Mouse (Mus musculus): Measurements from ENCODE around the gene Lrrc34. TPM values are rescaled to one million over a fixed set of nuclear protein-coding genes. Genes with fewer than 3 reads are reported as not detected.

The Lrrc34 gene
- polyA plus RNA-seq (2012; rRNA removed): 54.7 and 66.2 TPM in 2 replicates

DNA sequence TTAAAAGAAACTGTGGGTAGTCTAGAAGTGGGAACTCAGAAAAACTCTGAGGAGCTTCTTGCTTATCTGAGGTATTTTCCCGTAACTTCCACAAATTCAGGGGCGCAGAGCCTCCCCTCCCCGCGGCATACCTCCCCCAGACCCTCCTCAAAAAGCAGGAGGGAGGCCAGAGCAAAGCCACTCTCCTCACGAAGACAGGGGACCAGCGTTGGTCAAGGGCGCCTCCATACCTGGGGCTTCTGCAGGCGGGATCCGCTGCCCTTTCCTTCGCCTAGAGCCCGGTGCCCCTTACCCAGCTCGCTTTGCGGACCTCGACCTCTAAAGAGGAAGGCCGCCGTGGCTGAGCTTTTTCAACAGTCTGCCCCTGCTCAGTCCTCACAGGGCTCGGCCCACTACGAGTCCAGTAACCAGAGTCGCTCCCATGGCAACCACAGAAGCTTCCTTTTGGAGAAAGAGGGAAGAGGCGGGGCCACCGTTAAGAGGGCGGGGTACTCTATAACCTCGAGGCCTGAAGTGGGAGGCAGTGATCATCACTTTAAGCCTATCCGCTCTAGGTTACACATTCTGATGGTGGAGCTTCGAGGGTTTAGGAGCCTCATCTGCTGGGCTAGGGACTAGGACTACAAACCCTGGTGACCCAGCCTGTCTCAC, at the start of gene Lrrc34:
Gene Lrrc34 (minus strand): TSS at position 430 of the 651 bp plus-strand sequence.
- Histone ChIP-seq H3K36me3 (ENCODE audit: control insufficient read depth, insufficient read depth, low read length) (0 out of 2 replicates have a peak, but pooled peaks cover 3% of the 10 kb centered on the region), H3K27me3 (ENCODE audit: control insufficient read depth, insufficient read depth, low read length) (no peaks in the 10 kb centered on the region), H3K4me1 (ENCODE audit: control insufficient read depth, insufficient read depth, low read length) (peaks cover 11% of the 10 kb centered on the region), H3K27ac (ENCODE audit: control insufficient read depth, insufficient read depth, low read depth, low read length) (peak within 1 kb of the TSS; percentile 81), H3K4me3 (ENCODE audit: control insufficient read depth, low read depth, low read length) (peak within 1 kb of the TSS; percentile 94)
- TF ChIP-seq POLR2A (IDR thresholded peaks at IDR 0.05; ENCODE audit: control insufficient read depth, low read depth, low read length) (peak; percentile 82), CTCF (IDR thresholded peaks at IDR 0.05; ENCODE audit: control insufficient read depth, insufficient read depth, insufficient replicate concordance, low read depth, low read length) (no peak)

DNA sequence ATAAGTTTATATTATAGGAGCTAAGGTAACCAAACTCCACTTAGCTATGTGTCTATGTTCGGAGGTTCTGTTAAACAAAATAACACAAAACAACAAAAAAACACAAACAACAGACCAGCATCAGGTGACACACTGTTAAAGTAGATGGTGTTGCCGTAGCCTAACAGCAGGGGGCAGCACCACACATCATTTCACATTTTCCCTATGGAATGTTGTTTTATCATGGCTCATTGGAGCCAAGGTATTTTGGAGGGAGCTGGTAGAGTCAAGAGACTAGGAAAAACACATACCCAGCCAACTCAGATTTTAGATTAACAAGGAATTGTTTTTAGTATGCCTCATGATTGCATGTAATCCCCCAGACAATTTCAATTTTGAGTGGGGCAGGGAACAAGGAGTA, 48.7 kb upstream of the Lrrc34 start:
- Histone ChIP-seq H3K27ac (ENCODE audit: control insufficient read depth, insufficient read depth, low read depth, low read length) (no peak overlapping the region), H3K4me3 (ENCODE audit: control insufficient read depth, low read depth, low read length) (no peak overlapping the region), H3K36me3 (ENCODE audit: control insufficient read depth, insufficient read depth, low read length) (no peaks in the 10 kb centered on the region), H3K27me3 (ENCODE audit: control insufficient read depth, insufficient read depth, low read length) (no peaks in the 10 kb centered on the region), H3K4me1 (ENCODE audit: control insufficient read depth, insufficient read depth, low read length) (no peaks in the 10 kb centered on the region)
- TF ChIP-seq CTCF (IDR thresholded peaks at IDR 0.05; ENCODE audit: control insufficient read depth, insufficient read depth, insufficient replicate concordance, low read depth, low read length): peak; percentile 29; the same call in 1 of the 2 replicates
- TF ChIP-seq POLR2A (IDR thresholded peaks at IDR 0.05; ENCODE audit: control insufficient read depth, low read depth, low read length): no peak

DNA sequence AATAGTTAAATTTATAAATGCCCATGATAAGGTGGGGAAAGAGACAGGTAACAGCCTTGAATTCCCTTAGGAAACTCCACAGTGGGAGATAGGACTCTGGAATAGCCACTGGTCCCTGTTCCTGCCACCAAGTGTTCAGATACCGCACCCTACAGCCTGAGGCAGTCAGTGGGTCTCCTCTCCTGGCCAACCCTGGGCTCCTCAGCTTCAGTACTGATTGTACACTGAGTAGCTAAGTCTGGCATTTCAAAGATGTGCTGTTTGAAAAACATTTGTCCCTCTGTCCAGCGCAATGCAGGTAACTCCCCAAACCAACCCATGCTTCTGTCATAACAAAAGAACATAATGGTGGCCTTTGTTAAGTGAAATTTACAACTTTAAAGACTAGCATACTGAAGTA, 48.0 kb upstream of the Lrrc34 start:
- no peak overlapping the region for H3K27ac ChIP-seq (ENCODE audit: control insufficient read depth, insufficient read depth, low read depth, low read length)
- TF ChIP-seq POLR2A (IDR thresholded peaks at IDR 0.05; ENCODE audit: control insufficient read depth, low read depth, low read length): no peak
- TF ChIP-seq CTCF (IDR thresholded peaks at IDR 0.05; ENCODE audit: control insufficient read depth, insufficient read depth, insufficient replicate concordance, low read depth, low read length): no peak
- no peaks in the 10 kb centered on the region for H3K27me3 ChIP-seq (ENCODE audit: control insufficient read depth, insufficient read depth, low read length)
- H3K36me3 ChIP-seq (ENCODE audit: control insufficient read depth, insufficient read depth, low read length): no peaks in the 10 kb centered on the region
- no peaks in the 10 kb centered on the region for H3K4me1 ChIP-seq (ENCODE audit: control insufficient read depth, insufficient read depth, low read length)
- no peak overlapping the region for H3K4me3 ChIP-seq (ENCODE audit: control insufficient read depth, low read depth, low read length)

DNA sequence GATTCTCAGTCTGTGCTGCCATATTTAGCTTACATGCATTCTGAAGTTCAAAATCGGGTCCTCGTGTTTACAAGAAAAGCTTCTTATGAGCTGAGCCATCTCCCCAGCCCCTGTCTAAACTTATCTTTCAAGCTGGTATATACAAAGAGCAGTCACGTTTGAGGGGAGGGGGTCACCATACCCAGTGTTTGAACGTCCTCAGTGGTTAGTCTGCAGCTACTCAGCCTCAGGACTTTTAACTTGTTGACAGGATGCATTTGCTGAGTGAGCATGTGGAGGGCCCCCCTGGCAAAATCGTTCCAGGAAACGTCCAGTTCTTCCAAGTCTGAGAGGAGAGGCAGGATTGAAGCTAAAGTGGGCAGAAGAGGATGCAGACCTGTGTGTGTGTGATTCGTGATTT, 43.3 kb upstream of the Lrrc34 start:
- H3K27ac ChIP-seq (ENCODE audit: control insufficient read depth, insufficient read depth, low read depth, low read length): no peak overlapping the region
- no peak for TF ChIP-seq CTCF (IDR thresholded peaks at IDR 0.05; ENCODE audit: control insufficient read depth, insufficient read depth, insufficient replicate concordance, low read depth, low read length)
- TF ChIP-seq POLR2A (IDR thresholded peaks at IDR 0.05; ENCODE audit: control insufficient read depth, low read depth, low read length): no peak
- H3K4me3 ChIP-seq (ENCODE audit: control insufficient read depth, low read depth, low read length): no peak overlapping the region
- no peaks in the 10 kb centered on the region for H3K4me1 ChIP-seq (ENCODE audit: control insufficient read depth, insufficient read depth, low read length)
- H3K27me3 ChIP-seq (ENCODE audit: control insufficient read depth, insufficient read depth, low read length): no peaks in the 10 kb centered on the region
- H3K36me3 ChIP-seq (ENCODE audit: control insufficient read depth, insufficient read depth, low read length): no peaks in the 10 kb centered on the region

DNA sequence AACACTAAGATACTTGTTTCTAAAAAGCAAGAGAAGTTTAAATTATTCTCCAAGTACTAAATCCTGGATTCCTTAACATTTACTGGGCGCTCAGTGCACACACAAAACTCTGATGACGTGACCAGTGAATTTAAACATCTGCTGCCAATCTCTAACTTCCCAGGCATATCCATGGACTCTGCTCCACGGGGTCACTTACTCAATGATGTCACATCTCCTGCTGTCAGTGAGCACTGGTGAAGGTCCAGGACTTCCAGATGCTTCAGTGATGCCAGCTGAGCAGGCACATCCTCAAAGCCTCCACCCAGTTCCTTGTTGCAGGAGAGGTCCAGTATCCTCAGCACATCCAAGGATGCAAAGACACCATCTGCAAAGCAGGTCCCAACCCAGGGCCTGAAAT, 39.5 kb upstream of the Lrrc34 start:
- Histone ChIP-seq H3K4me3 (ENCODE audit: control insufficient read depth, low read depth, low read length) (no peak overlapping the region), H3K27me3 (ENCODE audit: control insufficient read depth, insufficient read depth, low read length) (no peaks in the 10 kb centered on the region), H3K36me3 (ENCODE audit: control insufficient read depth, insufficient read depth, low read length) (no peaks in the 10 kb centered on the region)

DNA sequence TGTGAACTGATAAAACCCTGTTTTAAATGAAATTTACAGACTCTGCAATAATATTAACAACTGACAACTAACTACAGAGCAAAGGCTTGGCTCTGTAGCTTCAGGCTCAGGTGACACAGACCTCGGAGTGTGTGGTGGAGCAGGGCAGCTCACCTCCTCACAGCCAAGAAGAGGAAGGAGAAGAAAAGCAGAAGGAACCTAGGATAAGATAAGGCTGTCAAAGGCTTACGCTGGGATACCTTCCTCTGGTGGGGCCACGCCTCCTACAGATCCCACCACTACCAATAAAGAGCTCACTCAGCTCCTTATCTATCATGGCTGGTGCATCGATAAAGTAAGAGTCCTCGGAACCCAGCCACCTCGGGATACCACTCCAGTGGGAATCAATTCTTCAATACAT, 35.5 kb upstream of the Lrrc34 start:
- Histone ChIP-seq H3K36me3 (ENCODE audit: control insufficient read depth, insufficient read depth, low read length) (no peaks in the 10 kb centered on the region), H3K27me3 (ENCODE audit: control insufficient read depth, insufficient read depth, low read length) (no peaks in the 10 kb centered on the region), H3K27ac (ENCODE audit: control insufficient read depth, insufficient read depth, low read depth, low read length) (no peak overlapping the region), H3K4me1 (ENCODE audit: control insufficient read depth, insufficient read depth, low read length) (no peaks in the 10 kb centered on the region), H3K4me3 (ENCODE audit: control insufficient read depth, low read depth, low read length) (no peak overlapping the region)
- TF ChIP-seq CTCF (IDR thresholded peaks at IDR 0.05; ENCODE audit: control insufficient read depth, insufficient read depth, insufficient replicate concordance, low read depth, low read length) (no peak), POLR2A (IDR thresholded peaks at IDR 0.05; ENCODE audit: control insufficient read depth, low read depth, low read length) (no peak)

More for the DNA sequence above, 39.5 kb upstream of the Lrrc34 start:
- Histone ChIP-seq H3K4me1 (ENCODE audit: control insufficient read depth, insufficient read depth, low read length) (no peaks in the 10 kb centered on the region), H3K27ac (ENCODE audit: control insufficient read depth, insufficient read depth, low read depth, low read length) (no peak overlapping the region)
- TF ChIP-seq POLR2A (IDR thresholded peaks at IDR 0.05; ENCODE audit: control insufficient read depth, low read depth, low read length) (no peak), CTCF (IDR thresholded peaks at IDR 0.05; ENCODE audit: control insufficient read depth, insufficient read depth, insufficient replicate concordance, low read depth, low read length) (no peak)

DNA sequence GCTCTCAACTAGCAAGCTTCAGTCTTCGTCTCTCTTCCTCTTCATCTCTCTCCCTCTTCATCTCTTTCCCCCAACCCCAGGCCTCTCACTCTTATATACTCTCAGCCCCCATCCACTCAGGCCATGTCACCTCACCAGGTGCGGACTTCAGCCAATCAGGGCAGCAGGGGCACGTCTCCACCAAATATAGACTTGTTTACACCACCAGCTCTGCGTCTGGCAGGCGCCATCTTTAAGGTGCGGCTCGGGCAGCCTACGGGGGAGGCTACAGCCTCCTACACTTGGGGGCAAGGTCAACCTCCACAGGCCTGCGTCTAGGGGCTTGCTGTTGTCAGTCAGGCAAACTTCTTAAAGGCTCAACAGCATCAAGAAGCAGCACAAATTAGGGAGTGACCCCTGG, 10.8 kb upstream of the Lrrc34 start:
- TF ChIP-seq CTCF (IDR thresholded peaks at IDR 0.05; ENCODE audit: control insufficient read depth, insufficient read depth, insufficient replicate concordance, low read depth, low read length) (no peak), POLR2A (IDR thresholded peaks at IDR 0.05; ENCODE audit: control insufficient read depth, low read depth, low read length) (no peak)
- no peaks in the 10 kb centered on the region for H3K27me3 ChIP-seq (ENCODE audit: control insufficient read depth, insufficient read depth, low read length)
- no peak overlapping the region for H3K4me3 ChIP-seq (ENCODE audit: control insufficient read depth, low read depth, low read length)
- H3K4me1 ChIP-seq (ENCODE audit: control insufficient read depth, insufficient read depth, low read length): no peaks in the 10 kb centered on the region; the same call in 1 of the 2 replicates
- H3K36me3 ChIP-seq (ENCODE audit: control insufficient read depth, insufficient read depth, low read length): no peaks in the 10 kb centered on the region
- no peak overlapping the region for H3K27ac ChIP-seq (ENCODE audit: control insufficient read depth, insufficient read depth, low read depth, low read length)
